Mouse (Mus musculus) ES-Bruce4 (cell line): ENCODE measurements around the gene Slc38a3.

ENCODE experiments used
- CTCF ChIP-seq: IDR thresholded peaks from one replicate; pipeline ENCODE4 v1.8.1; 2011; ENCODE audit warnings: low read depth, low read length
- EP300 ChIP-seq: IDR thresholded peaks from 2 replicates; pipeline ENCODE4 v1.6.1; 2011; ENCODE audit warnings: low read depth, low read length; ENCODE audit not compliant: insufficient read depth
- POLR2A ChIP-seq: IDR thresholded peaks from one replicate; pipeline ENCODE4 v1.8.1; 2011; ENCODE audit warnings: low read length; ENCODE audit not compliant: insufficient read depth

DNA sequence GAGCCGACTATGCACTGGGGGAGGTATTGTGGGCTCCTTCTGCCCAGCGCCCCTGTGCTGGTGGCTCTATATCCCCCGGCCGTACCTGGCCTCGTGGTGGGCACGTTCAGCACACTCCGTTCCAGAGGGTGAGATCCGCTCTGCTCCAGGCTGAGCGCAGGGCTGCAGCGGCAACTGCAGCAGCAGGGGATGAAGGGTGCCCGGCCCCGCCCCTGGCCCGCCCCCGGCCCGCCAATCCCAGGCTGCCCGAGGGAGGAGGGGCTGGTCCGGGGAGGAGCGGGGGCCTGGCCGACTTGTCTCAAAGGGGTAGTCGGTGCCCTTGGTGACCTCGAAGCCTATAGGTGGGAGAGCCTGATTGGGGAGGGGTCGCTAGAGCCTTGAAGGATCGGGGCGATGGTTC is 2.1 kb downstream of the Slc38a3 start:
- no peak for TF ChIP-seq CTCF
- TF ChIP-seq POLR2A = peak; percentile 85
- 0 out of 2 replicates have a peak, but pooled peaks have one; percentile 33 for TF ChIP-seq EP300
